Mouse (Mus musculus) C2C12 (cell line): Measurements from ENCODE around the gene Ercc2.

Experiments used
- CEBPB ChIP-seq: IDR thresholded peaks from one replicate; pipeline ENCODE4 v1.6.1; 2011; ENCODE audit warnings: low read depth, mild to moderate bottlenecking, control low read depth, moderate library complexity
- CTCF ChIP-seq: IDR thresholded peaks from one replicate; pipeline ENCODE4 v1.5.1; 2011; ENCODE audit not compliant: control insufficient read depth, insufficient read depth, insufficient read length
- MAX ChIP-seq: IDR thresholded peaks from one replicate; pipeline ENCODE4 v1.6.1; 2011; ENCODE audit warnings: mild to moderate bottlenecking, control low read depth
- MYOD1 ChIP-seq: IDR thresholded peaks from one replicate; pipeline ENCODE4 v1.6.1; 2011; ENCODE audit warnings: low read depth; ENCODE audit not compliant: control insufficient read depth, insufficient read length
- MYOG ChIP-seq: IDR thresholded peaks from one replicate; pipeline ENCODE4 v1.6.1; 2011; ENCODE audit not compliant: control insufficient read depth, insufficient read length; ENCODE audit errors: extremely low read depth
- USF1 ChIP-seq: IDR thresholded peaks from one replicate; pipeline ENCODE4 v1.6.1; 2011; ENCODE audit warnings: low read depth, mild to moderate bottlenecking, control low read depth, moderate library complexity

DNA sequence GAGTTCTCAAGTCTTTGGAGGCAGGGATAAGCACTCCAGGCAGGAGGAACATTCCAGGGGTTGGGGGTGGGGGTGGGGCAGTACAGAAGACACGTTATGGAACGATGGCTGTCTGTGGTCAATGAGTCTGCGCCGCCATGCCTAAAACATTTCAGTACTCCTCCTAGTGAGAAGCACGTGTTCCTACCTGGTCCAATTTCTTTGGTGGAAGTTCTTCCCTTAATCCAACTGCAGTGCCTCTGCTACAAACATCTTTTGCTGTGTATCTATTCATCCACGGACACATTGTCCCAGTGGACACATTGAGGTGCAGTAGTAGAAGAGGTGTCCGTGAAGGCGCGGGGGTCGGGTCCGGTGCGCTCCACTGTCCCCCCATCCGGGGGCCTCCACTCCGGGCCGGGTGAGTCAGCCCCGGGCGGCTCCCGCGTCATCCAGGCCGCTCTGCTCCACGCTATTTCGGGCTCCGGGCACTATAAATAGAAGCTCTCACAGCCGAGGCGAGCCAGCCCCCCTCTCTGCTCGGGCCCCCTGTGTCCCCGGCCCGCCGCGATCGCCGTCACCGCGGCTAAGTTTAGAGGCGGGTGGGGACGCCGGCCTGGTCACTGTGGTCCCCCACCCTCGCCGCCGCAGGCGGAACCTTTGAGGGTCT, 39.9 kb upstream of the Ercc2 start:
- TF ChIP-seq CTCF (no peak), MAX (peak; percentile 73), USF1 (no peak), MYOD1 (no peak), CEBPB (no peak), MYOG (no peak)
